Mouse (Mus musculus) heart, adult 2 months (tissue): Measurements from ENCODE around the gene Qsox2. TPM values are rescaled to one million over a fixed set of nuclear protein-coding genes. Genes with fewer than 3 reads are reported as not detected.

ENCODE experiments used
- DNase-seq, 2 experiments: peaks; one replicate each; pipeline ENCODE4 v3.0.0; 2021
- H3K27ac ChIP-seq: fragments of 200-600 bp; 2 replicates; pipeline ENCODE4 v1.8.1; 2022
- H3K27me3 ChIP-seq: fragments of 200-500 bp; 2 replicates; pipeline ENCODE4 v1.6.1; 2012; ENCODE audit warnings: mild to moderate bottlenecking, low read length, inconsistent platforms, mixed read lengths; ENCODE audit not compliant: control insufficient read depth, insufficient read depth
- H3K36me3 ChIP-seq: fragments of 200-500 bp; 2 replicates; pipeline ENCODE4 v1.6.1; 2012; ENCODE audit warnings: low read length, inconsistent platforms; ENCODE audit not compliant: control insufficient read depth, insufficient read depth
- H3K4me1 ChIP-seq: fragments of 200-500 bp; 2 replicates; pipeline ENCODE4 v1.6.1; 2011; ENCODE audit warnings: low read length; ENCODE audit not compliant: control insufficient read depth, insufficient read depth
- H3K4me3 ChIP-seq: fragments of 200-600 bp; 2 replicates; pipeline ENCODE4 v1.8.1; 2022
- H3K79me2 ChIP-seq: fragments of 200-500 bp; replicated peaks from 2 replicates; pipeline ENCODE4 v1.6.1; 2012; ENCODE audit warnings: mild to moderate bottlenecking, inconsistent platforms, low read length, moderate library complexity, mixed read lengths; ENCODE audit not compliant: control insufficient read depth, insufficient read depth
- H3K9ac ChIP-seq: fragments of 200-500 bp; 2 replicates; pipeline ENCODE4 v1.6.1; 2012; ENCODE audit warnings: low read depth, mild to moderate bottlenecking, control low read depth, inconsistent platforms, low read length, mixed read lengths
- CTCF ChIP-seq: fragments of 200-600 bp; IDR thresholded peaks from 2 replicates; pipeline ENCODE4 v1.8.1; 2022; ENCODE audit warnings: antibody characterized with exemption, mild to moderate bottlenecking, moderate library complexity
- EP300 ChIP-seq: fragments of 200-500 bp; IDR thresholded peaks from 2 replicates; pipeline ENCODE4 v1.6.1; 2011; ENCODE audit warnings: low read depth, low read length, control low read depth; ENCODE audit not compliant: insufficient read depth
- POLR2A ChIP-seq: fragments of 200-500 bp; IDR thresholded peaks from 2 replicates; pipeline ENCODE4 v1.6.1; 2011; ENCODE audit warnings: mild to moderate bottlenecking, low read depth, low read length, control low read depth; ENCODE audit not compliant: insufficient read depth
- WGBS: fragments of 180-500 bp; shearing (Covaris S2); methylation state at CpG from one replicate; pipeline ENCODE4 v1.1.7; 2018; 5-methylcytosine and 5-hydroxymethylcytosine counted together
- intact Hi-C: fragments of 180-260 bp; cut with DNase I; formaldehyde crosslinking; loops from one replicate; pipeline ENCODE4 v1.15.1; 2025
- polyA plus RNA-seq: library from polyadenylated mRNA; depleted of rRNA; stranded (reverse); fragments of >200 nt; gene quantifications from 2 replicates; pipeline ENCODE4 v1.2.3, GENCODE M21; 2012
- total RNA-seq, 2 experiments: library from RNA; stranded (reverse); gene quantifications; 2 replicates each; pipeline ENCODE4 v1.2.3; 2021

The Qsox2 gene
- total and polyA plus RNA-seq, 3 experiments, result 11.1 to 22.2 (median 17.3) TPM

DNA sequence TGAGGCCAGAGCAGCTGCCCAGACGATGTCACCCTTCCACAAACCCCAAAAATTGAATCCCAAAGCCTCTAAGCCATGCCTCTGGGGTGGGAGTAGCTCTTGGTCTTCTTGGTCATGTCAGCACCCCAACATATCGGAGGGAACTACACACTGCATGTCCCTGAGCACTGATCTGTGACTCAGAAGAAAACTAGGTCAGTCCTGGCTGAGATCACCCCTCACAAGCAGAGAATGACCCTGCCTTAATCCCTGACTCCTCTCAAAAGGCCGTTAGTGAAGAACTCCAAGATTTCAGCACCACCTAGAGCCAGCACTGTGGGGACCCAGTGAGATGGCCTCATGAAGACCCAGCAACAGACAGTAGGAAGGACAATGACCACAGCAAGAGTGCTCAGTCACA is 30.9 kb upstream of the Qsox2 start:
- 68% methylated on average over 3 of the region's 3 CpGs for WGBS
- DNase-seq, result no peak
- Histone ChIP-seq H3K36me3 (no peaks in the 10 kb centered on the region), H3K27me3 (no peaks in the 10 kb centered on the region), H3K79me2 (no peaks in the 10 kb centered on the region), H3K4me3 (no peak overlapping the region), H3K9ac (no peak overlapping the region), H3K27ac (no peak overlapping the region), H3K4me1 (no peaks in the 10 kb centered on the region)
- intact Hi-C loops, result no loop called here
- TF ChIP-seq POLR2A, result no peak
- no peak for TF ChIP-seq EP300
- no peak for TF ChIP-seq CTCF

DNA sequence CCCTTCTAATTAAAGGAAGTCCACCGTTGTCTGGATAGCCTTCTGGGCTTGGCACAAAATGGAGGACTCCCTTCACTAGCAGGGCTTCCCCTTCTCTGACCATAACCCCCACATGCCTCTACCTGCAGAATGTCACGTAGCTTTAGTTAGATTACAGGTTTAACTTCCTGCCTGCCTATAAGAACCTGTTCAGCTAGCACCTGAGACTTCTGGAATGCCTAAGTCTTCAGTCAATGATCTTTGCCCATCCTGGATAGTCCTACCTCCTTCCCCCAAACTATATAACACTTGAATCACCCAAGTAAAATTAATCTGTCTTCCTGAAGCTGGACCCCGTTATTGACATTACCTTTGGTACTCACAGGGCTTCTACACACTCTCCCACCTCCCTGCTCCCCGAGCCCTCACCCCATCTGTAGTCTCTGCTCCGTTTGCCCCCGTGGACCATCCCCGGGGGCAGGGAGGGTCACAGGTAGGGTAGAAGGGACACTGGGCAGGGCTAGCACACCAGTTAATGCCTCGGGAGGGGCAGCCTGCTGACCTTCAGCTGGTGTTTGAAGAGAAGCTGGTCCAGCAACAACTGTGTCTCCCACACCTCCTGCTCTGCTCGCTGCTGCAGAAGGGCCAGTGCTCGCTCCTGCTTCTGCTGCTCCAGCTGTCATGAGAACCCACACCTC is 28.9 kb upstream of the Qsox2 start:
- no peaks in the 10 kb centered on the region for H3K79me2 ChIP-seq
- no peak overlapping the region for H3K4me3 ChIP-seq
- 78% methylated on average over 10 of the region's 10 CpGs for WGBS
- intact Hi-C loops, result no loop called here
- no peaks in the 10 kb centered on the region for H3K4me1 ChIP-seq
- no peak for TF ChIP-seq EP300
- TF ChIP-seq CTCF, result no peak
- TF ChIP-seq POLR2A, result no peak
- no peak overlapping the region for H3K27ac ChIP-seq
- H3K9ac ChIP-seq, result no peak overlapping the region
- no peaks in the 10 kb centered on the region for H3K36me3 ChIP-seq
- no peak for DNase-seq
- H3K27me3 ChIP-seq, result no peaks in the 10 kb centered on the region

GRCm38 (mm10) chr2:26265095-26265494 is 27.8 kb upstream of the Qsox2 start:
- DNase-seq, result no peak
- TF ChIP-seq EP300, result no peak
- TF ChIP-seq CTCF, result no peak
- TF ChIP-seq POLR2A, result no peak

GRCm38 (mm10) chr2:26264646-26265045 is 27.3 kb upstream of the Qsox2 start:
- H3K36me3 ChIP-seq, result no peaks in the 10 kb centered on the region
- H3K4me1 ChIP-seq, result no peaks in the 10 kb centered on the region
- no peak for DNase-seq
- no peaks in the 10 kb centered on the region for H3K79me2 ChIP-seq
- intact Hi-C loops, result no loop called here
- no peak overlapping the region for H3K27ac ChIP-seq
- H3K4me3 ChIP-seq, result no peak overlapping the region
- 77% methylated on average over 4 of the region's 4 CpGs for whole genome bisulfite sequencing
- TF ChIP-seq POLR2A (no peak), EP300 (no peak), CTCF (no peak)
- no peak overlapping the region for H3K9ac ChIP-seq
- H3K27me3 ChIP-seq, result no peaks in the 10 kb centered on the region

More at GRCm38 (mm10) chr2:26265095-26265494, 27.8 kb upstream of the Qsox2 start:
- Histone ChIP-seq H3K36me3 (no peaks in the 10 kb centered on the region), H3K4me3 (no peak overlapping the region), H3K4me1 (no peaks in the 10 kb centered on the region), H3K79me2 (no peaks in the 10 kb centered on the region), H3K27me3 (no peaks in the 10 kb centered on the region), H3K27ac (no peak overlapping the region), H3K9ac (no peak overlapping the region)
- WGBS, result 63% methylated on average over 2 of the region's 2 CpGs
- intact Hi-C loops, result no loop called here

DNA sequence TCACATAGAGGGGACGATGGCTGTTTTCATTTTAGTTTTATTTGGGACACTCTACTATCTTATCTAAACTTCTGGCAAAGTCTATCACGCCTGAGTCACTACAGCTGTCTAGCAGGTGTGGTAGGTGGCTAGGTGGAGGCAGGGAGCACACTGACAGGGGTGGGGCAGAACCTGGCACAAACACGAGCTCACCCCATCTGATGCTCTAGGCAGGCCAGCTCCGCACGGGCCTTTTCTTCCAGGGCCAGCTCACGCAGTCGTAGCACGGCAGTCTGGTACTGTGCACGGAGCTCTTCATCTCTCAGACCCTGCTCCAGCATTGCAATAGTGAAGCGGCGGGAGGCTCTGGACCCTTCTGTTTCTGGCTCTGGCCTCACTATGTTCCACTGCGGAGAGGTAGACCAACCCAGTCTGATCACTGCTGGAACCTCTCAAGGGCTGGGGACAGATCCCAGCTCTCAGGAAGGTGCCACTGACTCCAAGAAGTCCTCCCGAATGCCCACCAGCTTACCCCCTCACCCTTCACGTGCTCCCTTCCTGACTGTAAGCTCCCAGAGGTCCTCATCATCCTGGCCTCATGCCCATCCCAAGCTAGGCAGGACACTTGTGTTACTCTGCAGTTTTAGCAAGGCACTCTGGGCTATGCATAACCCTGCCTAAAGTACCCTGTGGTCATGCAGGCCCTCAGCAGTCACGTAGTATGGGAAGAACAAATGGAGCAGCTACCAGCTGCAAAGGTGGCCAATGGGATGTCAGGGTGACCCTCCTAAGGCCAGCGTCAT is 20.2 kb upstream of the Qsox2 start:
- Histone ChIP-seq H3K27me3 (no peaks in the 10 kb centered on the region), H3K9ac (no peak overlapping the region), H3K4me1 (no peaks in the 10 kb centered on the region; the same call in 1 of the 2 replicates), H3K27ac (no peak overlapping the region), H3K4me3 (no peak overlapping the region), H3K36me3 (no peaks in the 10 kb centered on the region), H3K79me2 (no peaks in the 10 kb centered on the region)
- intact Hi-C loops, result no loop called here
- DNase-seq, result no peak
- TF ChIP-seq CTCF, result no peak
- TF ChIP-seq EP300, result no peak
- no peak for TF ChIP-seq POLR2A
- 75% methylated on average over 16 of the region's 16 CpGs for WGBS

- no peak for DNase-seq
- H3K27ac ChIP-seq, result no peak overlapping the region
- H3K27me3 ChIP-seq, result no peaks in the 10 kb centered on the region
- H3K36me3 ChIP-seq, result no peaks in the 10 kb centered on the region
- no peaks in the 10 kb centered on the region for H3K79me2 ChIP-seq
- 72% methylated on average over 4 of the region's 4 CpGs for WGBS
- intact Hi-C loops, result no loop called here
- TF ChIP-seq EP300 (no peak), POLR2A (no peak), CTCF (no peak)
- H3K4me3 ChIP-seq, result no peak overlapping the region
- H3K4me1 ChIP-seq, result no peaks in the 10 kb centered on the region; the same call in 1 of the 2 replicates
- H3K9ac ChIP-seq, result no peak overlapping the region
Observed at GRCm38 (mm10) chr2:26254816-26255215, 17.5 kb upstream of the Qsox2 start.
